Comparison of ENCODE assay signal across 12 mouse cellular contexts in genomic region chr5:122505554-122505953, GRCm38 (mm10).
"Had no signal": no experiment of that assay in that cellular context is flagged by ENCODE, and none has a peak within 500 bp of the region (broad histone marks: within the 10 kb centered on the region; RNA-seq: fewer than 3 reads in every experiment).

No protein-coding gene starts in this region.

- DNase-seq: left cerebral cortex, postnatal 4 days; liver; liver, embryonic 13.5 days; liver, postnatal 0 days; lung, adult 18-20 months; lung, adult 2 months; lung, embryonic 14.5 days; lung, postnatal 10 days; lung, postnatal 14 days; lung, postnatal 36 days; lung, postnatal 4 days; midbrain, embryonic 14.5 days had no signal
